Mouse (Mus musculus) heart, adult 18-20 months (tissue): ENCODE results near the gene Ptges3. TPM values are rescaled to one million over a fixed set of nuclear protein-coding genes. Genes with fewer than 3 reads are reported as not detected.

ENCODE experiments used
- DNase-seq, 2 experiments: peaks; one replicate each; pipeline ENCODE4 v3.0.0; 2021 to 2022; ENCODE audit warnings: mixed read lengths in 1 of 2
- microRNA-seq, 2 experiments: library from miRNA; unstranded; fragments of <30 nt; microRNA quantifications; one replicate each; pipeline ENCODE4 v1.2.0; 2022
- total RNA-seq, 2 experiments: library from RNA; stranded (reverse); gene quantifications; 2 replicates each; pipeline ENCODE4 v1.2.3; 2021

Gene Ptges3
- total RNA-seq, 2 experiments from 2014 or later, result 104 to 110 TPM

GRCm38 (mm10) chr10:128092506-128093495 lies 34.0 kb downstream of the Ptges3 start:
- peak; percentile 88 to 90 for DNase-seq

GRCm38 (mm10) chr10:128093496-128094294 lies 34.9 kb downstream of the Ptges3 start:
- peak; percentile 28 to 52 for DNase-seq

GRCm38 (mm10) chr10:128094340-128094968 lies 35.7 kb downstream of the Ptges3 start:
- peak; percentile 89 to 93 for DNase-seq

- DNase-seq, result no peak
Measured at GRCm38 (mm10) chr10:128095003-128095636, 36.4 kb downstream of the Ptges3 start.

- DNase-seq, result no peak
Measured at GRCm38 (mm10) chr10:128096313-128096692, 37.5 kb downstream of the Ptges3 start.

- peak; percentile 84 to 86 for DNase-seq
Measured at GRCm38 (mm10) chr10:128096693-128097586, 38.2 kb downstream of the Ptges3 start.

GRCm38 (mm10) chr10:128097587-128097971 lies 38.8 kb downstream of the Ptges3 start:
- peak; percentile 66 to 79 for DNase-seq

- DNase-seq, result peak in 1 of 2 experiments; percentile 57
Measured at GRCm38 (mm10) chr10:128110103-128110761, 51.5 kb downstream of the Ptges3 start.

GRCm38 (mm10) chr10:128111227-128111626 lies 52.5 kb downstream of the Ptges3 start:
- no peak for DNase-seq

- DNase-seq, result no peak
Measured at GRCm38 (mm10) chr10:128123833-128124232, 65.1 kb downstream of the Ptges3 start.

GRCm38 (mm10) chr10:128124831-128125230 lies 66.1 kb downstream of the Ptges3 start:
- DNase-seq, result no peak

GRCm38 (mm10) chr10:128125951-128126350 lies 67.2 kb downstream of the Ptges3 start:
- no peak for DNase-seq

Small RNAs within 50 kb of the gene (microRNA-seq; reads per million reads assigned to microRNA genes)
- gene Mir677, result 12.5 to 23.2 reads per million in 2 experiments

Other genes with a start within 250 kb of the Ptges3 start
- not detected for gene Rdh19, start 209.0 kb upstream of the Ptges3 start, total RNA-seq
- not detected for gene Rdh16f2, start 192.5 kb upstream of the Ptges3 start, total RNA-seq
- gene Rdh7, start 170.1 kb upstream of the Ptges3 start, total RNA-seq, result not detected
- not detected for gene Sdr9c7, start 160.4 kb upstream of the Ptges3 start, total RNA-seq
- not detected for gene Hsd17b6, start 51.3 kb upstream of the Ptges3 start, total RNA-seq
- gene Prim1, start 43.8 kb upstream of the Ptges3 start, total RNA-seq, result 1 to 10 TPM; 1.5 to 2.2 TPM
- 100 to 1,000 TPM; 462 to 532 TPM for gene Naca, start 23.4 kb upstream of the Ptges3 start, total RNA-seq
- 1,000 to 10,000 TPM; 8,639 to 9,190 TPM for gene Atp5b, start 24.3 kb downstream of the Ptges3 start, total RNA-seq
- 10 to 100 TPM; 19.0 to 20.3 TPM for gene Baz2a, start 32.6 kb downstream of the Ptges3 start, total RNA-seq
- gene Rbms2, start 121.3 kb downstream of the Ptges3 start, total RNA-seq, result 100 to 1,000 TPM in 1 of 2 experiments, 10 to 100 TPM in 1; 78.1 to 100 TPM
- 1 to 10 TPM in 1 of 2 experiments, under 1 TPM in 1; 0.25 to 1.4 TPM for gene Gls2, start 135.5 kb downstream of the Ptges3 start, total RNA-seq
- 10 to 100 TPM; 37.9 to 45.9 TPM for gene Spryd4, start 152.9 kb downstream of the Ptges3 start, total RNA-seq
- gene Mip, start 166.9 kb downstream of the Ptges3 start, total RNA-seq, result not detected
- 1 to 10 TPM; 6.0 to 7.3 TPM for gene Timeless, start 173.1 kb downstream of the Ptges3 start, total RNA-seq
- not detected for gene Apon, start 195.1 kb downstream of the Ptges3 start, total RNA-seq
- not detected for gene Apof, start 209.7 kb downstream of the Ptges3 start, total RNA-seq
- 10 to 100 TPM in 1 of 2 experiments, 1 to 10 TPM in 1; 8.3 to 11.3 TPM for gene Stat2, start 211.6 kb downstream of the Ptges3 start, total RNA-seq
- gene Il23a, start 239.8 kb downstream of the Ptges3 start, total RNA-seq, result not detected
- 1 to 10 TPM; 4.5 to 6.0 TPM for gene Pan2, start 244.4 kb downstream of the Ptges3 start, total RNA-seq